Mouse (Mus musculus) neural tube, embryonic 11.5 days (tissue): ENCODE results near the gene Tmprss7. TPM values are rescaled to one million over a fixed set of nuclear protein-coding genes. Genes with fewer than 3 reads are reported as not detected.
A peak's percentile ranks its signal among the peaks of the same experiment; 100 is the strongest.

Experiments used
- ATAC-seq: fragments of 200-750 bp; cut with Nextera tagmentation; 2 replicates; pipeline ENCODE4 v1.8.0; 2017; ENCODE audit warnings: moderate number of reproducible peaks, mild to moderate bottlenecking, moderate TSS enrichment, moderate library complexity; ENCODE audit not compliant: insufficient read depth, low FRiP score, low TSS enrichment
- DNase-seq: peaks from one replicate; pipeline ENCODE4 v3.0.0-alpha.2; 2015; ENCODE audit warnings: low spot score
- H3K27ac ChIP-seq: fragments of 300-500 bp; sonication (generic); 2 replicates; pipeline ENCODE4 v1.5.1; 2014; ENCODE audit warnings: low read depth, mild to moderate bottlenecking, low read length
- H3K27me3 ChIP-seq: fragments of 300-500 bp; sonication (generic); 2 replicates; pipeline ENCODE4 v1.6.1; 2014; ENCODE audit warnings: mild to moderate bottlenecking, low read length, mixed read lengths; ENCODE audit not compliant: control insufficient read depth, insufficient read depth
- H3K36me3 ChIP-seq: fragments of 300-500 bp; sonication (generic); 2 replicates; pipeline ENCODE4 v1.6.1; 2014; ENCODE audit warnings: mild to moderate bottlenecking, low read length, moderate library complexity, mixed read lengths; ENCODE audit not compliant: control insufficient read depth, insufficient read depth
- H3K4me1 ChIP-seq: fragments of 300-500 bp; sonication (generic); 2 replicates; pipeline ENCODE4 v1.6.1; 2014; ENCODE audit warnings: low read length, mixed read lengths; ENCODE audit not compliant: control insufficient read depth, insufficient read depth
- H3K4me2 ChIP-seq: fragments of 300-500 bp; sonication (generic); 2 replicates; pipeline ENCODE4 v1.6.1; 2014; ENCODE audit warnings: low read depth, mild to moderate bottlenecking, moderate library complexity
- H3K4me3 ChIP-seq: fragments of 300-500 bp; sonication (generic); 2 replicates; pipeline ENCODE4 v1.5.1; 2014; ENCODE audit warnings: low read depth, low read length
- H3K9ac ChIP-seq: fragments of 300-500 bp; sonication (generic); 2 replicates; pipeline ENCODE4 v1.6.1; 2014; ENCODE audit warnings: mild to moderate bottlenecking, low read length
- H3K9me3 ChIP-seq: fragments of 300-500 bp; sonication (generic); 2 replicates; pipeline ENCODE4 v1.6.1; 2016; ENCODE audit warnings: low read length; ENCODE audit not compliant: control insufficient read depth
- WGBS: fragments of 180-500 bp; shearing (Covaris S2); extraction: QIAGEN DNeasy Blood & Tissue Kit; methylation state at CpG from one replicate; pipeline ENCODE4 v1.1.7; 2014; 5-methylcytosine and 5-hydroxymethylcytosine counted together
- polyA plus RNA-seq: library from polyadenylated mRNA; unstranded; fragments of >200 nt; fragmentation: Nextera tagmentation; extraction: Ambion mirVana; gene quantifications from 2 replicates; pipeline ENCODE4 v1.2.1, GENCODE M21; 2014

The Tmprss7 gene
- polyA plus RNA-seq, 1 experiment from 2014 or later, result 0.41 TPM

GRCm38 (mm10) chr16:45666136-45666535 is 27.3 kb downstream of the Tmprss7 start:
- no peaks in the 10 kb centered on the region for H3K27me3 ChIP-seq
- no peak overlapping the region for H3K27ac ChIP-seq
- H3K4me3 ChIP-seq, result no peak overlapping the region
- no peaks in the 10 kb centered on the region for H3K9me3 ChIP-seq
- no peaks in the 10 kb centered on the region for H3K36me3 ChIP-seq
- 82% methylated on average over 2 of the region's 2 CpGs for WGBS
- H3K9ac ChIP-seq, result no peak overlapping the region
- no peak for DNase-seq
- no peak overlapping the region for H3K4me2 ChIP-seq
- no peak for ATAC-seq
- H3K4me1 ChIP-seq, result no peaks in the 10 kb centered on the region

GRCm38 (mm10) chr16:45662381-45662780 is 31.1 kb downstream of the Tmprss7 start:
- Histone ChIP-seq H3K9ac (no peak overlapping the region), H3K4me2 (no peak overlapping the region), H3K27me3 (no peaks in the 10 kb centered on the region), H3K4me3 (no peak overlapping the region), H3K9me3 (no peaks in the 10 kb centered on the region), H3K4me1 (no peaks in the 10 kb centered on the region), H3K36me3 (no peaks in the 10 kb centered on the region), H3K27ac (no peak overlapping the region)
- DNase-seq (no peak), ATAC-seq (no peak)

GRCm38 (mm10) chr16:45659596-45659995 is 33.9 kb downstream of the Tmprss7 start:
- no peak for ATAC-seq
- Histone ChIP-seq H3K4me3 (no peak overlapping the region), H3K9ac (no peak overlapping the region), H3K27me3 (no peaks in the 10 kb centered on the region; the same call in 1 of the 2 replicates), H3K4me1 (no peaks in the 10 kb centered on the region), H3K36me3 (no peaks in the 10 kb centered on the region), H3K9me3 (no peaks in the 10 kb centered on the region), H3K27ac (no peak overlapping the region), H3K4me2 (no peak overlapping the region)
- 87% methylated on average over 4 of the region's 4 CpGs for WGBS
- DNase-seq, result no peak

GRCm38 (mm10) chr16:45658248-45658647 is 35.2 kb downstream of the Tmprss7 start:
- Histone ChIP-seq H3K27me3 (peaks cover 4% of the 10 kb centered on the region; the same call in 1 of the 2 replicates), H3K9ac (no peak overlapping the region), H3K4me3 (no peak overlapping the region), H3K27ac (no peak overlapping the region), H3K4me2 (no peak overlapping the region), H3K4me1 (peaks cover 4% of the 10 kb centered on the region; the same call in 1 of the 2 replicates), H3K36me3 (no peaks in the 10 kb centered on the region), H3K9me3 (no peaks in the 10 kb centered on the region)
- WGBS, result 90% methylated on average over 1 of the region's 1 CpGs
- ATAC-seq, result no peak
- no peak for DNase-seq

GRCm38 (mm10) chr16:45657574-45658159 is 35.8 kb downstream of the Tmprss7 start:
- Histone ChIP-seq H3K27me3 (peaks cover 4% of the 10 kb centered on the region; the same call in 1 of the 2 replicates), H3K36me3 (no peaks in the 10 kb centered on the region), H3K4me2 (no peak overlapping the region), H3K9ac (no peak overlapping the region), H3K9me3 (no peaks in the 10 kb centered on the region), H3K4me3 (no peak overlapping the region), H3K4me1 (peaks cover 4% of the 10 kb centered on the region; the same call in 1 of the 2 replicates), H3K27ac (no peak overlapping the region)
- WGBS, result 91% methylated on average over 12 of the region's 12 CpGs
- ATAC-seq, result no peak
- no peak for DNase-seq

GRCm38 (mm10) chr16:45654465-45654864 is 39.0 kb downstream of the Tmprss7 start:
- 64% methylated on average over 9 of the region's 9 CpGs for WGBS
- ATAC-seq, result no peak
- no peak overlapping the region for H3K4me3 ChIP-seq
- H3K4me2 ChIP-seq, result no peak overlapping the region
- H3K27ac ChIP-seq, result no peak overlapping the region
- no peak for DNase-seq
- H3K36me3 ChIP-seq, result no peaks in the 10 kb centered on the region
- no peak overlapping the region for H3K9ac ChIP-seq
- H3K4me1 ChIP-seq, result peaks cover 4% of the 10 kb centered on the region; the same call in 1 of the 2 replicates
- H3K27me3 ChIP-seq, result peaks cover 4% of the 10 kb centered on the region; the same call in 1 of the 2 replicates
- H3K9me3 ChIP-seq, result no peaks in the 10 kb centered on the region

GRCm38 (mm10) chr16:45653934-45654332 is 39.5 kb downstream of the Tmprss7 start, which contains the start of gene BC016579:
BC016579 (minus strand) TSS chr16:45654068.
- Histone ChIP-seq H3K36me3 (no peaks in the 10 kb centered on the region), H3K4me2 (peak within 1 kb of the TSS; percentile 37), H3K4me1 (peaks cover 4% of the 10 kb centered on the region; the same call in 1 of the 2 replicates), H3K27ac (no peak within 1 kb of the TSS), H3K9ac (no peak within 1 kb of the TSS), H3K9me3 (no peaks in the 10 kb centered on the region), H3K4me3 (0 out of 2 replicates have a peak within 1 kb of the TSS, but pooled peaks have one; percentile 8), H3K27me3 (peaks cover 4% of the 10 kb centered on the region; the same call in 1 of the 2 replicates)
- DNase-seq (no peak), ATAC-seq (no peak)
- WGBS, result 6% methylated on average over 20 of the region's 20 CpGs

- H3K36me3 ChIP-seq, result no peaks in the 10 kb centered on the region
- peak overlapping the region; percentile 37 for H3K4me2 ChIP-seq
- no peaks in the 10 kb centered on the region for H3K9me3 ChIP-seq
- DNase-seq (no peak), ATAC-seq (no peak)
- no peak overlapping the region for H3K9ac ChIP-seq
- 11% methylated on average over 17 of the region's 17 CpGs for WGBS
- 0 out of 2 replicates have a peak overlapping the region, but pooled peaks have one; percentile 8 for H3K4me3 ChIP-seq
- no peak overlapping the region for H3K27ac ChIP-seq
- H3K4me1 ChIP-seq, result peaks cover 4% of the 10 kb centered on the region; the same call in 1 of the 2 replicates
- peaks cover 4% of the 10 kb centered on the region; the same call in 1 of the 2 replicates for H3K27me3 ChIP-seq
Observed at GRCm38 (mm10) chr16:45653009-45653933, 40.2 kb downstream of the Tmprss7 start.
